Mouse (Mus musculus) spleen, adult 2 months (tissue): ENCODE measurements around the gene Nos1ap. TPM values are rescaled to one million over a fixed set of nuclear protein-coding genes. Genes with fewer than 3 reads are reported as not detected.

Experiments used
- DNase-seq, 2 experiments: peaks; one replicate each; pipeline versions ENCODE4 v3.0.0 to v3.0.0-alpha.2; 2012 to 2021; ENCODE audit warnings: low spot score in 2 of 2, low read depth in 1 of 2
- H3K27ac ChIP-seq: fragments of 200-500 bp; 2 replicates; pipeline ENCODE4 v1.5.1; 2012; ENCODE audit warnings: low read length, inconsistent platforms; ENCODE audit not compliant: insufficient read depth
- H3K27me3 ChIP-seq: fragments of 200-500 bp; 2 replicates; pipeline ENCODE4 v1.6.1; 2012; ENCODE audit warnings: mild to moderate bottlenecking, moderate library complexity, low read length, inconsistent platforms; ENCODE audit not compliant: control insufficient read depth, insufficient read depth
- H3K36me3 ChIP-seq: fragments of 200-500 bp; 2 replicates; pipeline ENCODE4 v1.6.1; 2012; ENCODE audit warnings: mild to moderate bottlenecking, low read length, inconsistent platforms; ENCODE audit not compliant: control insufficient read depth, insufficient read depth
- H3K4me1 ChIP-seq: fragments of 200-500 bp; 2 replicates; pipeline ENCODE4 v1.6.1; 2011; ENCODE audit warnings: inconsistent platforms; ENCODE audit not compliant: control insufficient read depth, insufficient read depth, insufficient read length
- H3K4me3 ChIP-seq: fragments of 200-500 bp; 2 replicates; pipeline ENCODE4 v1.5.1; 2011; ENCODE audit warnings: mild to moderate bottlenecking, inconsistent platforms; ENCODE audit not compliant: insufficient read depth, insufficient read length; ENCODE audit errors: extremely low read depth
- CTCF ChIP-seq: fragments of 200-500 bp; IDR thresholded peaks from 2 replicates; pipeline ENCODE4 v1.5.1; 2011; ENCODE audit warnings: mild to moderate bottlenecking, inconsistent platforms; ENCODE audit not compliant: insufficient read depth, insufficient read length, insufficient replicate concordance; ENCODE audit errors: extremely low read depth
- POLR2A ChIP-seq: fragments of 200-500 bp; IDR thresholded peaks from 2 replicates; pipeline ENCODE4 v1.6.1; 2011; ENCODE audit warnings: low read depth, low read length, inconsistent platforms
- WGBS: fragments of 180-500 bp; shearing (Covaris S2); methylation state at CpG from one replicate; pipeline ENCODE4 v1.1.7; 2018; 5-methylcytosine and 5-hydroxymethylcytosine counted together
- polyA plus RNA-seq: library from polyadenylated mRNA; depleted of rRNA; stranded (reverse); fragments of >200 nt; gene quantifications from 2 replicates; pipeline ENCODE4 v1.2.3, GENCODE M21; 2012

Gene Nos1ap
- polyA plus RNA-seq, 1 experiment, result 8.1 TPM

DNA sequence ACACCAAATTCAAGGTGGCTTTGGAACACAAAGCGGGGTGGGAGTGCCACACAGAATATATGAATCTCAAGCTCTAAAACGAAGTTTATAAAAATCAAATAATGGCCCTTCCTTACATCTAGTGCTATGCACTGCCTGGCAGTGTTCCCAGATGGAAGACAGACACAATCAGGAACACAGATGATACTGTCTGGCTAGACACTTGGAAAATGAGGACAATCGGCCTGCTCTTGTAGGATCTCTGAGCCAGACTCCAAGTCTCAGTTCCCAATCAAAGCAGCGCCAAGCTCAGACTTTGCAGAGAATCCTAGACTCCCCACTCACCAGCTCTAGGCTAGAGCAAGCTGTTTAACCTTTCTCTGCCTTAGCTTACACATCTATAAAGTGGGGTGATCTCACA lies 85.3 kb downstream of the Nos1ap start:
- WGBS, result 84% methylated on average over 4 of the region's 4 CpGs
- Histone ChIP-seq H3K36me3 (no peaks in the 10 kb centered on the region), H3K27me3 (no peaks in the 10 kb centered on the region), H3K4me3 (no peak overlapping the region), H3K4me1 (no peaks in the 10 kb centered on the region), H3K27ac (no peak overlapping the region)
- no peak for TF ChIP-seq CTCF
- no peak for TF ChIP-seq POLR2A
- no peak for DNase-seq

DNA sequence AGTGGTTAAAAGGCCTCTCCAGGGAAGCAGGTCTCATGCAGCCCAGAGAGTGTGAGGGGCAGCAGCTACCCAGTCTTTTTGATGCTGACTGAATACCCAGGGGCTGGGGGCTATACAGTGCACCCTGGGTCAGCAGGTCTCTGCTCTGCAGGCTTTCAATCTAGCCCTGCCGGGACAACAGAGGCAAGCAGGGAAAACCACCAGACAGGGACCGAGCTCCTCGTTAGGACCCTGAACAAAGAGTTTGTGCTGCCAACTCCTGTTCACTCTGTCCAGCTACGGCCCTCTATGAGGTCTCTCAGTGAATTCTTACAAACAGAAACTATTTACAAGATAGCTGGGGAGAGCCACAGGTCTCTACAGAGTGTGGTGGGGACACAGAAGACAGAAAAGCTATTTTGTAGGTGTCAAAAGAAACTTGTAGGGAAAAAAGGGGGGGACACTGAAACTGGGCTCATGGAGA lies 86.4 kb downstream of the Nos1ap start:
- DNase-seq, result no peak
- TF ChIP-seq CTCF (no peak), POLR2A (no peak)
- H3K27me3 ChIP-seq, result no peaks in the 10 kb centered on the region
- WGBS, result 92% methylated on average over 4 of the region's 4 CpGs
- H3K4me3 ChIP-seq, result no peak overlapping the region
- H3K4me1 ChIP-seq, result no peaks in the 10 kb centered on the region
- no peak overlapping the region for H3K27ac ChIP-seq
- no peaks in the 10 kb centered on the region for H3K36me3 ChIP-seq

DNA sequence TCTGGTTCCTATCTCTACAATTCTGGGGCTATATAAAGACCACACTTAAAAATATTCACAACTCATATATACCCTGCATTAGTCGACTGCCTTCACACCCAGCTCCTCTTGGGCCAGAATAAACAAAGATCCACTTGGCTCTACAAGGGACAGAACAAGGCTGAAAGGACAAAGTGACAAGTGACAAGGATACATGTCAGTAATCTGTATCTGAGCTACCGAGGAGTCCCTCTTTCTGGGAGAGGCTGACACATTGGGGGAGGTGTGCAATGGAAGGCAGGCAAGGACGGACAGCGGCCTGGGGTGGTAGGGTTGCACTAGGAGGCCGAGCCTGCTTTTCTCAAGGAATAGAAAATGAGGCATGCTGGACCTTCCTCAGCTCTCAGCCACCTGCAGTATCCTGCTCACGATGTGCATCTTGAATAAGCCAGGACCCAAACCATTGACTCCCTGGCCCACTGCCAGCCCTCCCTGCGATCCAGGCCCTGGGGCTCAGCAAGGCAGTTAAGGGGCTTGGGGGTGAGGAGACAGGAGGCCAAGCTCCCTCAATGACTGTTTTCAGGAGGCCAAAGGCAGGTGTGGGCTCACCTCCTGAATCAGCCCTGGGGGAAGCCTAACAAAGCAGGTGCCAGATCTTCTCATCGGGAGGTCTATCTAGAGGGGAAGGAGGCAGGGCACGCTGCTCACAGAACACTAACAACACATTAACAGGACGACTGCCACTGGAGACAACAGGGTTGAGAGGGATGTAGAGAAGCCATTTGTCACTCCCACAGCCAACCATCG lies 87.0 kb downstream of the Nos1ap start:
- Histone ChIP-seq H3K36me3 (no peaks in the 10 kb centered on the region), H3K4me1 (no peaks in the 10 kb centered on the region), H3K27ac (no peak overlapping the region), H3K4me3 (no peak overlapping the region), H3K27me3 (no peaks in the 10 kb centered on the region)
- WGBS, result 79% methylated on average over 11 of the region's 11 CpGs
- no peak for DNase-seq
- no peak for TF ChIP-seq POLR2A

DNA sequence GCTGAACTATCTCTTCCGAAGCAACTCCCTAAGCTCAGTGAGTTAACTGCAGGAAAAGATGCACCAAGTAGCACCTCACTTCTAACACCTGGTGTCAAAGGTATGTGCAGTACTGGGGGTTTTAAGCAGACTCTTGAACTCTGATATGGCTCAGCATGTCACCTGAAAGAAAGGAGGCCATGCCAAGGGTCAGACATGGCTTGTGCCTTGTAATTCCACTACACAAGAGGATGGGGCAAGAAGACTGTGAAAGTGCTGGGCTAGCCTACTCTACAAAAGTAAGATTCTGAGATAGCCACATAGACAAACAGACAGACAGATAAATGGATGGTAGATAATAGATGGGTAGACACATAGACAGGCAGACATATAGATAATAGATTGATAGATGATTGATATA lies 87.7 kb downstream of the Nos1ap start:
- Histone ChIP-seq H3K27me3 (no peaks in the 10 kb centered on the region), H3K4me1 (no peaks in the 10 kb centered on the region), H3K36me3 (no peaks in the 10 kb centered on the region), H3K27ac (no peak overlapping the region), H3K4me3 (no peak overlapping the region)
- no peak for DNase-seq
- 90% methylated on average over 1 of the region's 1 CpGs for WGBS
- TF ChIP-seq CTCF (no peak), POLR2A (no peak)

DNA sequence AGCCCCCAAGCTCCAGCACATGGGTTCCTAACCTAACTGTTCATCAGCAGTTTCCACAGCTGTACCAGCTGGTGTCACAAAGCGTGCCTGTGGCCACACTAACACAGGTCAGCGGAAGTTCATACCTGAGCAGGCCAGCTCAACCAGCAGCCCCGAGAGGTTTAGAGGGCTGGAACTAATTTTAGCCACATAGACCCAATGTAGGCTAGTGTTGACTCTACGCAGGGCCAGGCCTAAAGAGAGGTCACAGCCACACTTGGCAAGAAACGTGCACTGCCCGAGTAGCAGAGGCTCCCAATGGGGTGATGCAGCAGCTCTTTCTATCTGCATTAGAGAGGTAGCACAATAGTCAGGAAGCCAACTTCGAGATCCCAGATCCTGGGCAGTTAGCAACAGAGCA lies 88.1 kb downstream of the Nos1ap start:
- TF ChIP-seq CTCF (no peak), POLR2A (no peak)

DNA sequence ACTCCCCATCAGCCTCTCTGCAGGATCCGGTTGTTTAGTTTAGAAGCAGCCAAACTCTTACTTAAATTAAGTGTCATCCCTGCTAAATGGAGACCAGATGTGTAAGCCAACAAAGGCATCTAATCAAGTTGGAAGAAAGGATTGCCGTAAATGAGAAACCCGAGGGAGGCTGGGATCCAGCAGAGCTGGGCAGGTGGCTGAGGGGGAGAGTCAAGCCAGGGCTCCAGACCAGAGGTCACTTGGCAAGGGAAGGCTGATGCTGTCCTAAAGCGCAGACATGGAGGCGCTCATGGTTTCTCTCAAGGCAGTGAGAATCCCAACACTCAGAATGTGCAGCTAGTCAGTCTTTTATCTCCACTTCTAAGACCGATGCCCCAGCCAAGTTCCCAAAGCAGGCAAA lies 89.8 kb downstream of the Nos1ap start:
- WGBS, result 94% methylated on average over 6 of the region's 6 CpGs
- TF ChIP-seq POLR2A (no peak), CTCF (no peak)
- no peak for DNase-seq
- Histone ChIP-seq H3K4me1 (no peaks in the 10 kb centered on the region), H3K27ac (no peak overlapping the region), H3K4me3 (no peak overlapping the region), H3K27me3 (no peaks in the 10 kb centered on the region), H3K36me3 (no peaks in the 10 kb centered on the region)

More for the DNA sequence above, 88.1 kb downstream of the Nos1ap start:
- Histone ChIP-seq H3K27me3 (no peaks in the 10 kb centered on the region), H3K4me3 (no peak overlapping the region), H3K4me1 (no peaks in the 10 kb centered on the region), H3K36me3 (no peaks in the 10 kb centered on the region), H3K27ac (no peak overlapping the region)
- 71% methylated on average over 7 of the region's 7 CpGs for WGBS
- no peak for DNase-seq

DNA sequence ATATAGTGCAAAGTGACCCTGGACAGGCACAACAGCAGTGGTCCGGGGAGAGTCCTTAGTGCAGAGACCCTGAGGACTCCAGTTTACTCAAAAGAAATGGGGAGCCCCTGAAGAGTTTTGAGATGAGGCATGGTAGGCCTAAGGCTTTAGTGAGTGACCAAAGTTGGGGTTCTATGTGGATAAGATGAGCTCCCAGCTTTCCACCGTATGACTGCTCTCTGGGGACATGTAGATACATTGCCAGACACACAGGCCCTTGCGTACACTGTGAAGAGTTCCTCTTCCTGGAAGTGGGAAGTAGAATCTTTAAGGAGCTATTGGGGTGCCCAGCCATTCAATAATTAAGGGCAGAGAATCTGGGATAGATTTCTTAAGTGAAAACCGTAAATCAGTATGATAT lies 90.2 kb downstream of the Nos1ap start:
- Histone ChIP-seq H3K4me3 (no peak overlapping the region), H3K36me3 (no peaks in the 10 kb centered on the region), H3K4me1 (no peaks in the 10 kb centered on the region), H3K27ac (no peak overlapping the region), H3K27me3 (no peaks in the 10 kb centered on the region)
- WGBS, result 91% methylated on average over 4 of the region's 4 CpGs
- TF ChIP-seq POLR2A (no peak), CTCF (no peak)
- DNase-seq, result no peak
